Comparison of ENCODE assay signal across 8 mouse cellular contexts in genomic region chr9:20459377-20460317, GRCm38 (mm10). TPM values are rescaled to one million over a fixed set of nuclear protein-coding genes. Genes with fewer than 3 reads are reported as not detected.
A peak's percentile ranks its signal among the peaks of the same experiment; 100 is the strongest.
DNase-seq lines count a peak whose midpoint lies in the region; ATAC-seq and TF ChIP-seq lines count a peak whose summit lies in the region.

Gene Zfp26, minus strand, starts transcription at chr9:20460162.

- H3K4me1 ChIP-seq in cortical plate, adult 2 months (ENCODE audit: control insufficient read depth, insufficient read depth, low read length): peaks cover 1% of the 10 kb centered on the region; the same call in 1 of the 2 replicates
- peaks cover 40% of the 10 kb centered on the region for H3K4me1 ChIP-seq in megakaryocyte, embryonic 14.5 days

- peak; percentile 94 for ATAC-seq in activated CD4-positive, CD25-positive, alpha-beta regulatory T cell, adult 4 months

- TF ChIP-seq CTCF in cortical plate, adult 2 months (IDR thresholded peaks at IDR 0.05; ENCODE audit: extremely low read depth, insufficient read depth, low read length): no peak

- peaks cover 37% of the 10 kb centered on the region for H3K36me3 ChIP-seq in megakaryocyte, embryonic 14.5 days (replicated peaks; ENCODE audit: low read length)

- peaks cover 6% of the 10 kb centered on the region for H3K27me3 ChIP-seq in megakaryocyte, embryonic 14.5 days (replicated peaks)

- no peak for TF ChIP-seq POLR2A in cortical plate, adult 2 months (IDR thresholded peaks at IDR 0.05; ENCODE audit: extremely low read depth, insufficient read depth, low read length)

- H3K9me3 ChIP-seq in megakaryocyte, embryonic 14.5 days: no peaks in the 10 kb centered on the region

- H3K27ac ChIP-seq in cortical plate, adult 2 months (ENCODE audit: insufficient read depth, low read length): 0 out of 2 replicates have a peak within 1 kb of the TSS, but pooled peaks have one; percentile 30

- H3K4me3 ChIP-seq in cortical plate, adult 2 months (ENCODE audit: insufficient read depth, low read length): peak within 1 kb of the TSS; percentile 64
- H3K4me3 ChIP-seq in megakaryocyte, embryonic 14.5 days (replicated peaks): peak within 1 kb of the TSS; percentile 96

- peak; percentile 30 to 31 for DNase-seq in gastrocnemius, adult 8-10 months (ENCODE audit: low spot score in 2 of 2)
- DNase-seq in hindlimb bud, embryonic 11.5 days (ENCODE audit: extremely low spot score, low read depth, low spot score): peak; percentile 61
- DNase-seq in left cerebral cortex, adult 8-10 months (ENCODE audit: low spot score in 2 of 2): peak; percentile 65 to 72
- peak; percentile 85 to 90 for DNase-seq in right cerebral cortex, postnatal 10 days (ENCODE audit: low spot score in 2 of 2)
- peak; percentile 68 for DNase-seq in urinary bladder, postnatal 25 days (ENCODE audit: low spot score)

RNA-seq across cellular contexts. Expression of gene Zfp26, which starts in this region (rescaled TPM):
- 10 to 100 TPM; 16.1 to 25.9 TPM for polyA plus RNA-seq in activated CD4-positive, CD25-positive, alpha-beta regulatory T cell, adult 4 months (2017; shearing (Covaris generic))
- polyA plus RNA-seq in cortical plate, adult 2 months (2012; rRNA removed): 8.6 and 9.6 TPM in 2 replicates
- 1 to 10 TPM; 5.8 to 10.0 (median 8.8) TPM for total RNA-seq in gastrocnemius, adult 8-10 months (2022)
- total RNA-seq in left cerebral cortex, adult 8-10 months (2022): 10 to 100 TPM; 25.2 to 30.1 (median 26.4) TPM
- polyA plus RNA-seq in megakaryocyte, embryonic 14.5 days (2012; ENCODE audit: insufficient read depth, low replicate concordance): 0.08 and 0.24 TPM in 2 replicates

Comparison
In these comparisons a context has a peak if more than half of its experiments do, and no peak if none do; other contexts are left out.
1. Peak in every context shown above with its lines: DNase-seq, ATAC-seq, H3K4me3 ChIP-seq and H3K27ac ChIP-seq.
2. DNase-seq: peak in every context shown above with its lines; median percentile 88 in right cerebral cortex, postnatal 10 days; 68 in left cerebral cortex, adult 8-10 months; 68 in urinary bladder, postnatal 25 days; 61 in hindlimb bud, embryonic 11.5 days; 30 in gastrocnemius, adult 8-10 months.